Mouse (Mus musculus): ENCODE measurements around the gene Phf19. TPM values are rescaled to one million over a fixed set of nuclear protein-coding genes. Genes with fewer than 3 reads are reported as not detected.
A peak's percentile ranks its signal among the peaks of the same experiment; 100 is the strongest.

Phf19 gene
- total RNA-seq, 2 experiments from 2014 or later: 0.93 to 0.99 TPM

GRCm38 (mm10) chr2:34896821-34897460 lies 16.9 kb downstream of the Phf19 start:
- no peak for DNase-seq

DNA sequence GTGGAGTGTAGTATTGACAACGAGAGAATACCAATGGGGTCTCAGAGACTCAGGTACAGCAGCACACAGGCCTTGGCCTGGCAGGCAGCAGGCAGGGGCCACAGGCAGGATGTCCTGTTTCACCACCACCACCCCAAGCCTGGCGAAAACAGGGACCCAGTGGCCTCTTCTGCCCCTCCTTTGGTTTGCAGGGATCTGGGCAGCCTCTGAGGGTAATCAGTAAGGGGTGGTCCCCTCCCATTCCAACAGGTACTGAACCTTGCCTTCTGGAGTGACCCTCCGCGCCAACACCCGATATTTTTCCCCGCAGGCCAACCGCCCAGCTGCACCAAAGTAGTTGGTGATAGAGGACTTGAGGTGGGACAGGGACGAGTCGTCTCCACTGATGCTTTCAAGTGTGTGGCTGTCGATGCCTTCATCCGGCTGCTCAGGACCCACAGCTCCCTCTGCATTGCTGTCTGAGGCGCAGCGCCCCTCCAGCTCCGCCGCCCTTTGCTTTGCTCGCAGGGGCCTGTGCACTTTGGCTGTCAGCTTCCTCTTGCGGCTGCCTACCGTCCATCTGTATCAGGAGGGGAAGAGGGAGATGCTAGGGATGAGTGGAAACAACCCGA lies 18.2 kb downstream of the Phf19 start:
- no peak for DNase-seq

- DNase-seq: no peak
Observed at GRCm38 (mm10) chr2:34893950-34894349, 19.9 kb downstream of the Phf19 start.

DNA sequence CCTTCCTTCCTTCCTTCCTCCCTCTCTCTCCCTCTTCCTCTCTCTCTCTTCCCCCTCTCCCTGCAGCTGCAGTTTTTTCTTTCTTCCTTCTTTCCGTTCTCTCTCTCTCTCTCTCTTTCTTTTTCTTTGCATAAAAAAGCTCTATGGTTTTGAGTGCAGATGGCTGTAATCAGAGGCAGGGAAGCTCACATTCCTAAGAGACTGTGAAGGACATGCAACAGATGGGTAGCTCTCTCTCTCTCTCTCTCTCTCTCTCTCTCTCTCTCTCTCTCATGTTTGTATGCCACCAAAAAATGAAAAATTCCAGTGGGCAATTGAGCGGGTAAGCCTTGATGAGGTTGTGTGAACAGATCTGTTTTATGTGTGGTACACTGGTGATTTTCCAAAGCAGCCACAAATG lies 29.6 kb downstream of the Phf19 start:
- DNase-seq: no peak

DNA sequence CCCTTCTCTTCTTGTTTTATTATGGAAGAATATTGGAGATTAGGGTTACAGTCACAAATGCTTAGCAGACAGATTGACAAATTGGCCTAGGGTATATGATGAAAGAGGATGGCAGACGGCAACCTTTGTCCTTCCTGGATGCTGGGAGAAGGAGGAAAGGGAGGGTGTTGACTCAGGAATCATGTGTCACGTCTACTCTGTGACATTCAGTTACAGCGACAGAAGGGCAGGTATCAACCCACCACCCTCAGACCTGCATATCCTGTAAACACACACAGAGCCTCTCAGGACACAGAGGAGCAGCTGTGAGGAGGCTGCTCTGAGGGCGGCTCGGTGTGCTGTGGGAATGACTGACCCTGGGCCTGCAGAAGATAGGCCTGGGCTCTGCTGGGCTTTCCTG lies 30.6 kb downstream of the Phf19 start:
- no peak for DNase-seq

GRCm38 (mm10) chr2:34882757-34883156 lies 31.1 kb downstream of the Phf19 start:
- no peak for DNase-seq

GRCm38 (mm10) chr2:34880054-34880453 lies 33.8 kb downstream of the Phf19 start:
- DNase-seq: no peak

DNA sequence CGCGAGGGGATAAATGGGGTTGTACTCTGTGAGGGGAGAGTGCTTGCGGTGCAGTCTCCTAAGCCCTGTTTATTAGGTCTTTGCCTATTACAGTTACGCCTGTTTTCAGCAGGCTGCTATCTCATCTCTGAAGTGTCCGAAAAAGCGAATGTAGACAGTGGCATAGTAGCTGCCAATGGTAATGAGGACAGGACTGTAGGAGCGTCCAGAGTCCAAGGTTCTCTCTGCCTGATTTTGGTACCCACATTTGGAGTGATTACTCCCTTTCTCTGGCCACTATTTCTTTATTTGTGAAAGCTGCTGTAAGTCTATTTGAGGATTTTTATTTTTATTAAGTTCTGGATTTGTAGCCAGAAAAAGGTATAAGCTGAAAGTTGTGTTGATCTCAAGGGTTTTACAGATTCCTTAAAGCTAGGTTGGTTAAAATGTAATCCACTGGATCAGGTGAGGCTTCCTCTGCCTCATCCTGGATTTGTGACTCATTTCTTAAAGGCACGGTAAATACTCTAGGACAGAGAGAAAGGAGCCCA lies 38.9 kb downstream of the Phf19 start, which contains the start of gene Psmd5:
Gene Psmd5, minus strand, starts transcription at position 153 of the 530 bp plus-strand sequence.
- DNase-seq: no peak

DNA sequence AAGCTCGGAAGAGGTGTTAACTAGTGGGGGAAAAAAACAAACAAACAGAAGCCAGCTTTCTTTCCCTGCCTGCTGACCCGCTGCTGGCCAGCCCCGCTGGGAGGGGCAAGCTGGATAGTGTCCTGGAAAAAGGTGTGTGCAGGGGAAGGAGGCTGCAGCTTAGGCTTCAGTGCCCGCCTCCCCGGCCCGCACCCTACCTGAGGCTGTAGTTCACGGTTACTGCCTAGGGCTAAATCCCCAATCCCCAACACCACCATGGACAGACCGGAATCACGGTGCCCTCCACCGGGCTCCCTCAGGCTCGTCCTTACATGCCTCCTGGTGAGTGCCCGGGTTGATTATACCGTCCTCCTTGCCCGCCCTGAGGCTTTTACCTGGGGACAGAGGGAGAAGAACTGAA lies 39.6 kb downstream of the Phf19 start, which contains the start of gene Cutal:
Gene Cutal, plus strand, starts transcription at position 126 of the 400 bp plus-strand sequence.
- DNase-seq: peak; percentile 10 to 37

GRCm38 (mm10) chr2:34870520-34871474 lies 43.0 kb downstream of the Phf19 start:
- DNase-seq: peak; percentile 96 to 97

GRCm38 (mm10) chr2:34869680-34870079 lies 44.1 kb downstream of the Phf19 start:
- DNase-seq: no peak

- DNase-seq: no peak
Observed at GRCm38 (mm10) chr2:34857728-34858127, 56.1 kb downstream of the Phf19 start.

GRCm38 (mm10) chr2:34855265-34855664 lies 58.6 kb downstream of the Phf19 start:
- no peak for DNase-seq

DNA sequence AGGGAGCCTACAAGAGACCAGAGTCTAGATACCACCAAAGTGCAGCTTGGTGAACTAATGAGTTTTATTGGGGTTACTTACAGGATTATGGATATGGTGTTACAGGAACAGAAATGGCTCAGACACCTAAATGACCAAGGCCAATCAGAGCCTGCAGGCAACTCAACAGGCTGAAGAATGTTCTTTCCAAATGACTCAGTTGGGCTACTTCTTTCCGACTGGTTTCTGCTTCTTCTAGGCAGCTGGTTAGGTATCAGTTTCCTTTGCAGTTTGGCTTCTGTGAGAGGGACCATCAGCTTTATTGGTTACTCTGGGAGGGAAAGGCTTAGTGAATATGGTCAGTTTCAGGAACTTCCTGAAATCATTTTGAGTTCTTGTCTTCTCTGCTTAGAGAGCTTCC lies 66.1 kb downstream of the Phf19 start:
- no peak for DNase-seq

Other genes with a start within 250 kb of the Phf19 start
- 10 to 100 TPM; 39.7 to 40.2 TPM for gene Gapvd1, start 158.8 kb downstream of the Phf19 start, total RNA-seq (2021)
- gene Hspa5, start 142.1 kb downstream of the Phf19 start, total RNA-seq (2021): 100 to 1,000 TPM; 563 to 758 TPM
- 10 to 100 TPM; 13.5 to 15.5 TPM for gene Rabepk, start 114.1 kb downstream of the Phf19 start, total RNA-seq (2021)
- gene Fbxw2, start 87.7 kb downstream of the Phf19 start, total RNA-seq (2021): 10 to 100 TPM; 46.9 to 49.2 TPM
- not detected for gene Gm34653, start 81.0 kb downstream of the Phf19 start, total RNA-seq (2021)
- 1 to 10 TPM in 1 of 2 experiments, under 1 TPM in 1; 0.74 to 1.3 TPM for gene Cutal, start 39.6 kb downstream of the Phf19 start, total RNA-seq (2021)
- gene Psmd5, start 39.1 kb downstream of the Phf19 start, total RNA-seq (2021): 10 to 100 TPM; 16.7 to 18.5 TPM
- gene Traf1, start 47.7 kb upstream of the Phf19 start, total RNA-seq (2021): 1 to 10 TPM; 1.9 to 3.5 TPM
- not detected for gene Hc, start 147.4 kb upstream of the Phf19 start, total RNA-seq (2021)
- not detected for gene AI182371, start 187.5 kb upstream of the Phf19 start, total RNA-seq (2021)
- 1 to 10 TPM; 3.7 to 5.2 TPM for gene Cntrl, start 195.5 kb upstream of the Phf19 start, total RNA-seq (2021)